Mouse (Mus musculus) C2C12 (cell line): ENCODE data around the gene Cd300lb.

ENCODE experiments used
- CEBPB ChIP-seq: IDR thresholded peaks from one replicate; pipeline ENCODE4 v1.6.1; 2011; ENCODE audit warnings: low read depth, mild to moderate bottlenecking, control low read depth, moderate library complexity
- CTCF ChIP-seq: IDR thresholded peaks from one replicate; pipeline ENCODE4 v1.5.1; 2011; ENCODE audit not compliant: control insufficient read depth, insufficient read depth, insufficient read length
- MAX ChIP-seq: IDR thresholded peaks from one replicate; pipeline ENCODE4 v1.6.1; 2011; ENCODE audit warnings: mild to moderate bottlenecking, control low read depth
- MYOD1 ChIP-seq: IDR thresholded peaks from one replicate; pipeline ENCODE4 v1.6.1; 2011; ENCODE audit warnings: low read depth; ENCODE audit not compliant: control insufficient read depth, insufficient read length
- MYOG ChIP-seq: IDR thresholded peaks from one replicate; pipeline ENCODE4 v1.6.1; 2011; ENCODE audit not compliant: control insufficient read depth, insufficient read length; ENCODE audit errors: extremely low read depth
- USF1 ChIP-seq: IDR thresholded peaks from one replicate; pipeline ENCODE4 v1.6.1; 2011; ENCODE audit warnings: low read depth, mild to moderate bottlenecking, control low read depth, moderate library complexity

- no peak for TF ChIP-seq CTCF
- TF ChIP-seq MYOD1: no peak
- no peak for TF ChIP-seq USF1
- TF ChIP-seq CEBPB: no peak
- no peak for TF ChIP-seq MAX
- no peak for TF ChIP-seq MYOG
Measured at GRCm38 (mm10) chr11:114889991-114890518, 44.1 kb downstream of the Cd300lb start, which contains the start of gene Cd300a.
